Mouse (Mus musculus) embryonic fibroblast, embryonic 13.5 days (primary cell): ENCODE measurements around the gene Nktr.

Experiments
- CTCF ChIP-seq: IDR thresholded peaks from 2 replicates; pipeline ENCODE4 v1.5.1; 2011; ENCODE audit warnings: mild to moderate bottlenecking, control low read depth, low read length, moderate library complexity, borderline replicate concordance; ENCODE audit not compliant: insufficient read depth
- POLR2A ChIP-seq: IDR thresholded peaks from 2 replicates; pipeline ENCODE4 v1.6.1; 2011; ENCODE audit warnings: low read depth, mild to moderate bottlenecking, control low read depth, low read length, moderate library complexity

DNA sequence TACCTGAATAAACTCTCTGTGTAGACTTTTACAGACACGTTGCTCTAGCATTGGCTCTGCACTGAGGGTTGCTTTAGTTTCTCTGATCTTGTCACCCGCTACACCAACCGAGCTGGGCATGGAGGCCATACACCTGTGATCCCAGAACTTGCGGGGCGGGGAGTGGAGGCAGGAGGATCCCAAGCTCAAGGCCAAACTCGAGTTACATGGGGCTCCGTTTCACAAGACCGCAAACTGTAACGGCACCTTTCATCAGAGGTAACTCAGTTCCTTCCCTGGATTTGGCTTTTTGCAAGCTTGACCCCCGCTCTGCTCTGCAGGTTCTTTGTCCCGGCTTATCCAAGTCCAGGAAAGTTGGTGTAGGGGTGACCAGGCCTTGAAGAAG, 14.7 kb upstream of the Nktr start:
- TF ChIP-seq POLR2A (no peak), CTCF (no peak)
